Mouse (Mus musculus): ENCODE results near the gene Cox6b1. TPM values are rescaled to one million over a fixed set of nuclear protein-coding genes. Genes with fewer than 3 reads are reported as not detected.

Cox6b1 gene
- polyA plus RNA-seq, 1 experiment from 2014 or later, result 566 TPM

- H3K9ac ChIP-seq (ENCODE audit: low read depth, low read length), result no peak overlapping the region
- no peak overlapping the region for H3K27ac ChIP-seq (ENCODE audit: low read length)
- no peaks in the 10 kb centered on the region for H3K27me3 ChIP-seq (ENCODE audit: control insufficient read depth, insufficient read depth, low read depth, low read length)
- no peak overlapping the region for H3K4me2 ChIP-seq (ENCODE audit: low read depth, low read length)
- H3K36me3 ChIP-seq (ENCODE audit: control insufficient read depth, insufficient read depth), result peaks cover 78% of the 10 kb centered on the region
- WGBS (ENCODE audit: insufficient replicate concordance), result 77% methylated on average over 8 of the region's 8 CpGs
- H3K9me3 ChIP-seq (replicated peaks; ENCODE audit: control insufficient read depth, low read length), result no peaks in the 10 kb centered on the region
- H3K4me3 ChIP-seq (ENCODE audit: low read depth, low read length), result no peak overlapping the region
- ATAC-seq (ENCODE audit: low read depth), result no peak
- H3K4me1 ChIP-seq (ENCODE audit: control insufficient read depth, low read depth, low read length), result no peaks in the 10 kb centered on the region
Observed at GRCm38 (mm10) chr7:30579950-30580349, 46.0 kb downstream of the Cox6b1 start.

GRCm38 (mm10) chr7:30572969-30573368, 53.0 kb downstream of the Cox6b1 start:
- H3K36me3 ChIP-seq (ENCODE audit: control insufficient read depth, insufficient read depth), result peaks cover 85% of the 10 kb centered on the region
- WGBS (ENCODE audit: insufficient replicate concordance), result 55% methylated on average over 2 of the region's 2 CpGs

GRCm38 (mm10) chr7:30572389-30572788, 53.6 kb downstream of the Cox6b1 start:
- H3K9me3 ChIP-seq (replicated peaks; ENCODE audit: control insufficient read depth, low read length), result no peaks in the 10 kb centered on the region
- no peak overlapping the region for H3K27ac ChIP-seq (ENCODE audit: low read length)
- no peaks in the 10 kb centered on the region for H3K27me3 ChIP-seq (ENCODE audit: control insufficient read depth, insufficient read depth, low read depth, low read length)
- H3K4me1 ChIP-seq (ENCODE audit: control insufficient read depth, low read depth, low read length), result peaks cover 7% of the 10 kb centered on the region
- ATAC-seq (ENCODE audit: low read depth), result peak; percentile 27; the same call in 1 of the 2 replicates
- H3K4me3 ChIP-seq (ENCODE audit: low read depth, low read length), result no peak overlapping the region
- peaks cover 82% of the 10 kb centered on the region for H3K36me3 ChIP-seq (ENCODE audit: control insufficient read depth, insufficient read depth)
- H3K4me2 ChIP-seq (ENCODE audit: low read depth, low read length), result no peak overlapping the region
- 46% methylated on average over 5 of the region's 5 CpGs for WGBS (ENCODE audit: insufficient replicate concordance)
- H3K9ac ChIP-seq (ENCODE audit: low read depth, low read length), result no peak overlapping the region

More at GRCm38 (mm10) chr7:30572969-30573368, 53.0 kb downstream of the Cox6b1 start:
- H3K9ac ChIP-seq (ENCODE audit: low read depth, low read length), result no peak overlapping the region
- H3K9me3 ChIP-seq (replicated peaks; ENCODE audit: control insufficient read depth, low read length), result no peaks in the 10 kb centered on the region
- H3K4me2 ChIP-seq (ENCODE audit: low read depth, low read length), result no peak overlapping the region
- H3K4me1 ChIP-seq (ENCODE audit: control insufficient read depth, low read depth, low read length), result peaks cover 7% of the 10 kb centered on the region
- ATAC-seq (ENCODE audit: low read depth), result 0 out of 2 replicates have a peak, but pooled peaks have one; percentile 28
- no peak overlapping the region for H3K4me3 ChIP-seq (ENCODE audit: low read depth, low read length)
- no peaks in the 10 kb centered on the region for H3K27me3 ChIP-seq (ENCODE audit: control insufficient read depth, insufficient read depth, low read depth, low read length)
- no peak overlapping the region for H3K27ac ChIP-seq (ENCODE audit: low read length)

GRCm38 (mm10) chr7:30567555-30567954, 58.4 kb downstream of the Cox6b1 start:
- H3K9me3 ChIP-seq (replicated peaks; ENCODE audit: control insufficient read depth, low read length), result no peaks in the 10 kb centered on the region
- ATAC-seq (ENCODE audit: low read depth), result no peak
- H3K4me3 ChIP-seq (ENCODE audit: low read depth, low read length), result no peak overlapping the region
- H3K36me3 ChIP-seq (ENCODE audit: control insufficient read depth, insufficient read depth), result peaks cover 38% of the 10 kb centered on the region
- H3K27me3 ChIP-seq (ENCODE audit: control insufficient read depth, insufficient read depth, low read depth, low read length), result no peaks in the 10 kb centered on the region
- H3K27ac ChIP-seq (ENCODE audit: low read length), result no peak overlapping the region
- H3K4me2 ChIP-seq (ENCODE audit: low read depth, low read length), result no peak overlapping the region
- peaks cover 8% of the 10 kb centered on the region for H3K4me1 ChIP-seq (ENCODE audit: control insufficient read depth, low read depth, low read length)
- WGBS (ENCODE audit: insufficient replicate concordance), result 83% methylated on average over 11 of the region's 11 CpGs
- H3K9ac ChIP-seq (ENCODE audit: low read depth, low read length), result no peak overlapping the region

Small RNA genes lying within 50 kb of the gene (microRNA-seq; reads per million reads assigned to microRNA genes)
- not detected for gene Mir3569

Other genes with a start within 250 kb of the Cox6b1 start
- gene Tyrobp, start 212.4 kb downstream of the Cox6b1 start, polyA plus RNA-seq (2015; fragmentation: Nextera tagmentation; extraction: Ambion mirVana), result 150 and 154 TPM in 2 replicates
- gene Hcst, start 206.3 kb downstream of the Cox6b1 start, polyA plus RNA-seq (2015; fragmentation: Nextera tagmentation; extraction: Ambion mirVana), result 7.2 and 7.8 TPM in 2 replicates
- 1.4 and 1.7 TPM in 2 replicates for gene Nfkbid, start 204.4 kb downstream of the Cox6b1 start, polyA plus RNA-seq (2015; fragmentation: Nextera tagmentation; extraction: Ambion mirVana)
- gene Aplp1, start 180.6 kb downstream of the Cox6b1 start, polyA plus RNA-seq (2015; fragmentation: Nextera tagmentation; extraction: Ambion mirVana), result 4.2 and 4.4 TPM in 2 replicates
- gene Kirrel2, start 168.5 kb downstream of the Cox6b1 start, polyA plus RNA-seq (2015; fragmentation: Nextera tagmentation; extraction: Ambion mirVana), result 0.12 and 0.23 TPM in 2 replicates
- 0.09 and 0.19 TPM in 2 replicates for gene Nphs1, start 167.8 kb downstream of the Cox6b1 start, polyA plus RNA-seq (2015; fragmentation: Nextera tagmentation; extraction: Ambion mirVana)
- gene Prodh2, start 132.5 kb downstream of the Cox6b1 start, polyA plus RNA-seq (2015; fragmentation: Nextera tagmentation; extraction: Ambion mirVana), result 79.3 and 85.2 TPM in 2 replicates
- gene Arhgap33, start 91.1 kb downstream of the Cox6b1 start, polyA plus RNA-seq (2015; fragmentation: Nextera tagmentation; extraction: Ambion mirVana), result 1.8 and 2.6 TPM in 2 replicates
- 5.3 and 6.9 TPM in 2 replicates for gene Hspb6, start 74.0 kb downstream of the Cox6b1 start, polyA plus RNA-seq (2015; fragmentation: Nextera tagmentation; extraction: Ambion mirVana)
- gene Proser3, start 73.9 kb downstream of the Cox6b1 start, polyA plus RNA-seq (2015; fragmentation: Nextera tagmentation; extraction: Ambion mirVana), result 2.7 and 3.0 TPM in 2 replicates
- 22.7 and 23.7 TPM in 2 replicates for gene Lin37, start 66.3 kb downstream of the Cox6b1 start, polyA plus RNA-seq (2015; fragmentation: Nextera tagmentation; extraction: Ambion mirVana)
- 31.5 and 32.6 TPM in 2 replicates for gene U2af1l4, start 62.9 kb downstream of the Cox6b1 start, polyA plus RNA-seq (2015; fragmentation: Nextera tagmentation; extraction: Ambion mirVana)
- gene Gm49396, start 62.8 kb downstream of the Cox6b1 start, polyA plus RNA-seq (2015; fragmentation: Nextera tagmentation; extraction: Ambion mirVana), result 3.8 and 4.1 TPM in 2 replicates
- 65.0 and 70.1 TPM in 2 replicates for gene Psenen, start 62.5 kb downstream of the Cox6b1 start, polyA plus RNA-seq (2015; fragmentation: Nextera tagmentation; extraction: Ambion mirVana)
- gene Igflr1, start 60.7 kb downstream of the Cox6b1 start, polyA plus RNA-seq (2015; fragmentation: Nextera tagmentation; extraction: Ambion mirVana), result 2.1 and 2.2 TPM in 2 replicates
- 2.7 and 3.5 TPM in 2 replicates for gene Kmt2b, start 37.4 kb downstream of the Cox6b1 start, polyA plus RNA-seq (2015; fragmentation: Nextera tagmentation; extraction: Ambion mirVana)
- 0.21 and 0.34 TPM in 2 replicates for gene Zbtb32, start 27.2 kb downstream of the Cox6b1 start, polyA plus RNA-seq (2015; fragmentation: Nextera tagmentation; extraction: Ambion mirVana)
- gene Upk1a, start 13.3 kb downstream of the Cox6b1 start, polyA plus RNA-seq (2015; fragmentation: Nextera tagmentation; extraction: Ambion mirVana), result 0.08 and 0.09 TPM in 2 replicates
- gene Etv2, start 9.7 kb upstream of the Cox6b1 start, polyA plus RNA-seq (2015; fragmentation: Nextera tagmentation; extraction: Ambion mirVana), result not detected in 2 replicates
- gene Rbm42, start 24.2 kb upstream of the Cox6b1 start, polyA plus RNA-seq (2015; fragmentation: Nextera tagmentation; extraction: Ambion mirVana), result 41.9 and 43.4 TPM in 2 replicates
- 28.5 and 31.8 TPM in 2 replicates for gene Haus5, start 38.8 kb upstream of the Cox6b1 start, polyA plus RNA-seq (2015; fragmentation: Nextera tagmentation; extraction: Ambion mirVana)
- gene Pmis2, start 45.5 kb upstream of the Cox6b1 start, polyA plus RNA-seq (2015; fragmentation: Nextera tagmentation; extraction: Ambion mirVana), result not detected in 2 replicates
- 0.57 and 0.90 TPM in 2 replicates for gene 2200002J24Rik, start 72.8 kb upstream of the Cox6b1 start, polyA plus RNA-seq (2015; fragmentation: Nextera tagmentation; extraction: Ambion mirVana)
- 4.1 and 4.4 TPM in 2 replicates for gene Atp4a, start 86.1 kb upstream of the Cox6b1 start, polyA plus RNA-seq (2015; fragmentation: Nextera tagmentation; extraction: Ambion mirVana)
- gene Tmem147, start 103.4 kb upstream of the Cox6b1 start, polyA plus RNA-seq (2015; fragmentation: Nextera tagmentation; extraction: Ambion mirVana), result 94.1 and 96.0 TPM in 2 replicates
- gene Gapdhs, start 117.5 kb upstream of the Cox6b1 start, polyA plus RNA-seq (2015; fragmentation: Nextera tagmentation; extraction: Ambion mirVana), result 0.14 TPM in 1 of 2 replicates, not detected in the other
- 0.05 and 0.20 TPM in 2 replicates for gene Sbsn, start 125.3 kb upstream of the Cox6b1 start, polyA plus RNA-seq (2015; fragmentation: Nextera tagmentation; extraction: Ambion mirVana)
- gene Dmkn, start 137.6 kb upstream of the Cox6b1 start, polyA plus RNA-seq (2015; fragmentation: Nextera tagmentation; extraction: Ambion mirVana), result 0.36 and 0.40 TPM in 2 replicates
- gene Krtdap, start 161.7 kb upstream of the Cox6b1 start, polyA plus RNA-seq (2015; fragmentation: Nextera tagmentation; extraction: Ambion mirVana), result 0.22 TPM in 1 of 2 replicates, not detected in the other
- 0.90 and 1.1 TPM in 2 replicates for gene Ffar2, start 197.6 kb upstream of the Cox6b1 start, polyA plus RNA-seq (2015; fragmentation: Nextera tagmentation; extraction: Ambion mirVana)
- not detected in 2 replicates for gene Ffar3, start 230.0 kb upstream of the Cox6b1 start, polyA plus RNA-seq (2015; fragmentation: Nextera tagmentation; extraction: Ambion mirVana)
- gene Ffar1, start 235.4 kb upstream of the Cox6b1 start, polyA plus RNA-seq (2015; fragmentation: Nextera tagmentation; extraction: Ambion mirVana), result not detected in 2 replicates

All from liver, embryonic 16.5 days (tissue).